Mouse (Mus musculus): ENCODE measurements around the gene Slc9a5.

Gene Slc9a5

DNA sequence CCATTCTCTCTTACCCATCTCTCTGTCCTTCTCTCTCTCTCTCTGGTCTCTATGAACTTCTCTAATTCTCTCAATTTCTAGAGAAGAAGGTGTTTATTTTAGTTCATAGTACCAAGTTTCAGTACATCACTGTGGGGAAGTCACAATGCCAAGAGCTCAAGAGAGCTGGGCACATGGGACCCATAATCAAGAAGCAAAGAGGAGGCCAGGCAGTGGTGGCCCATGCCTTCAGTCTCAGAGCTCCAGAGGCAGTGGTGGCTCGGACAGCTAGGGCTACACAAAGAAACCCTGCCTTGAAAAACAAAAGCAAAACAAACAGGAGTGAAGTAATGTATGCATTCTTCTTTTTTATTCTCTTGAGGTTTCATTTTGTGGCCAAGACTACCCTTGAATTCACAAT is 55.9 kb downstream of the Slc9a5 start:
- in situ Hi-C loops (cut with MboI, MseI), result loop anchor here in 1 of 2 experiments (10.0 kb wide), 1 partner anchor 690 kb away; no protein-coding TSS in a partner anchor

DNA sequence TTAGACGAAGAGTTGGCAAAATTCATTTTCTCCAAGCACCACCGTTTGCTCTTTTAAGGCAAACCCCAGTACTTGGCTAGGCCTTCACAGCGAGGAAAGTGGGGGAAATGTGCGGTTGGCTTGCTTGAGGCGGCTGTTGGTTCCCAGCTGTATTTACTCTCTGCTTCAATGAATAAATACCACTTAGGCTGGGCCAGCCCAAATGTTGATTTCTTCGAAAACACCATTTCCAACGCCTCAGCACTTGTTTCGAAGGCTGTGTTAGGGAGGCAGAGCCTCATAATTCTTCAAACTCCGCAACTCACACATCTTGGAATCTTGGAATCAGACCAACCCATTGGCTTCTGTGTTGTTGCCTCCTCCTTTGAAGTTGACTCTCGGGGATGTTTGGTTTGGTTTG is 57.8 kb downstream of the Slc9a5 start:
- in situ Hi-C loops (cut with MboI, MseI), result loop anchor here in 1 of 2 experiments (10.0 kb wide), 1 partner anchor 688 kb away; no protein-coding TSS in a partner anchor

DNA sequence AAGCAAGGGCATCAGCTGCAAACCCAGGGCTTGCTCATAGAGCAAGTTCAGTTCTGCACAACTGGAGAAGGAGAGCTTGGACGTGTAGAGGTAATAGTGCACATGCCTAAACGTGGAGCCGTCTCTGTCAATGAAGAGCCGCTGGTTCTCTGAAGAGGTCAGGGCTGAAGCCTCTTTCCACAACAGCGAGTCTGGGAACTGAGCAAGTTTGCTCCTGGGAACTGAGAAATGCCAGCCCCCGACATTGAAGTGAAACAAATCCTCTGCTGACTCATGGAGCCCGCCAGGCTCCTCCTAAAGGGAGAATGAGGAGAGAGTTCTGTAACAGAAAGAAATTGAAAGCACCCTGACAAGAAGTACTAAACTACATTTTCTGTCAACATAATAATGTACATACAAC is 59.7 kb downstream of the Slc9a5 start:
- in situ Hi-C loops (cut with MboI, MseI), result loop anchor here in 1 of 2 experiments (10.0 kb wide), 1 partner anchor 686 kb away; no protein-coding TSS in a partner anchor

DNA sequence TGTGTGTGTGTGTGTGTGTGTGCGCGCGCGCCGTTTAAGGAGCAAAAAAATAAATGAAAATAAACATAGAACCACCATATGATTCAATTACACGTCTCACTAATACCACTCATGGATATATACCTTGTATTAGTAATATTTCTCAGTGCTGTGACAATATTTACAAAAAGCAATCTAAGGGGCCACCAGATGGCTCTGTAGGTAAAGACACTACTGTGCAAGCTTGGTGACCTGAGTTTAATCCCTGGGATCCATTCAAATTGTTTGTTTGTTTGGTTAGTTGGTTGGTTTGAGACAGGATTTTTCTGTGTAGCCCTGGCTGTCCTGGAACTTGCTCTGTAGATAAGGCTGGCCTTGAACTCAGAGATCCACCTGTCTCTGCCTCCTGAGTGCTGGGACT is 61.3 kb downstream of the Slc9a5 start:
- in situ Hi-C loops (cut with MboI, MseI), result loop anchor here in 1 of 2 experiments (10.0 kb wide), 1 partner anchor 685 kb away; no protein-coding TSS in a partner anchor

DNA sequence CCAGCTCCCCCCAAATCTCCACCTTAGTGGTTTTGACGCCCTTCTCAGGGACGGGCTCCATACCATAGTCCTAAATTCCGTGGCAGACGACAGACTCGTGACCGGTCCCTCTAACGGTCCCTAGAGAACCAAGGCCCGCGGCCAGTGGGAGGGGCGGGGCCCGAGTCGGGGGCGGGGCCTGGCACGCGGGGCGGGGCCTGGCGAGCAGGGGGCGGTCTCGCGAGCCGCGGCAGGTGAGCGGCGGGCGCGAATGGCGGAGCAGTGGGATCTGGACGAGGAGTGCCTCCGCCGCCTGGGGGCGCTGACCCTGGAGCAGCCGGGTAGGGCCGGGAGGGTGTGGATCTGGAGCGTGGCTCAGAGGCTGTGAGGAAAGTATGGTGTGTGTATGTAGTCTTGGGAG is 64.7 kb downstream of the Slc9a5 start, which contains the start of the genes Kctd19 and Lrrc36:
Kctd19 (minus strand) TSS at position 112 of the 400 bp plus-strand sequence.
Lrrc36 (plus strand) TSS at position 181 of the 400 bp plus-strand sequence.
- in situ Hi-C loops (cut with MboI, MseI), result no loop called here

DNA sequence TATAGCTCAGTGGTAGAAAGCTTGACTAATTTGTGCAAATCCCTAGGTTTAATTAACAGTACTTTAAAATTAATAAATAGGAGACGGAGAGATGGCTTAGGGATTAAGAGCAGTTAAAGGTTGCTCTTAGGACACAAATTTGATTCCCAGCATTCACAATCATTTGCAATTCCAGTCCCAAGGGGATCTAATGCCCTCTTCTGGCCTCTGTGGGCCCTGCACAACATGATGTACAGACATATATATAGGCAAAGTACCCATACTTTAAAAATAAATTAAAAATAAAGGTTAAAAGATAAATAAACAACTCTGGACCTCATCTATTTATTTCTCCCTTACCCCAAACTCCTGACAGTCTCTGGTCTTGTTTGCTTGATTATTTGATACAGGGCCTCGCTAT is 70.3 kb downstream of the Slc9a5 start:
- in situ Hi-C loops (cut with MboI, MseI), result no loop called here

All from T-helper 17 cell (primary cell).